Mouse (Mus musculus) myocyte (in vitro differentiated cells): ENCODE results near the gene Olfr1293-ps.

Source experiments
- MAX ChIP-seq: IDR thresholded peaks from one replicate; pipeline ENCODE4 v1.6.1; 2011; ENCODE audit warnings: low read depth, mild to moderate bottlenecking, control low read depth
- MYOD1 ChIP-seq, 3 experiments: IDR thresholded peaks; one replicate each; pipeline ENCODE4 v1.6.1; 2011; ENCODE audit warnings: control low read depth in 2 of 3, low read depth in 2 of 3, mild to moderate bottlenecking in 2 of 3, moderate library complexity in 1 of 3; ENCODE audit not compliant: insufficient read length in 2 of 3, control insufficient read depth in 1 of 3
- MYOG ChIP-seq, 3 experiments: IDR thresholded peaks; one replicate each; pipeline ENCODE4 v1.6.1; 2011; ENCODE audit warnings: control low read depth in 2 of 3, low read depth in 2 of 3, mild to moderate bottlenecking in 2 of 3; ENCODE audit not compliant: insufficient read length in 2 of 3, control insufficient read depth in 1 of 3, insufficient read depth in 1 of 3
- POLR2A ChIP-seq: IDR thresholded peaks from one replicate; pipeline ENCODE4 v1.6.1; 2011; ENCODE audit warnings: low read depth, mild to moderate bottlenecking, control low read depth, moderate library complexity; ENCODE audit not compliant: insufficient read length
- TCF12 ChIP-seq: IDR thresholded peaks from one replicate; pipeline ENCODE4 v1.6.1; 2011; ENCODE audit warnings: mild to moderate bottlenecking, control low read depth; ENCODE audit not compliant: poor library complexity, insufficient read depth, severe bottlenecking
- USF1 ChIP-seq: IDR thresholded peaks from one replicate; pipeline ENCODE4 v1.6.1; 2011; ENCODE audit warnings: low read depth, mild to moderate bottlenecking, control low read depth, moderate library complexity

- TF ChIP-seq POLR2A: no peak
- no peak for TF ChIP-seq MAX
- TF ChIP-seq MYOG (IDR thresholded peaks at IDR 0.05; ENCODE audit: control insufficient read depth in 1 of 3, insufficient read depth in 1 of 3, insufficient read length in 2 of 3, low read depth in 2 of 3): no peak
- TF ChIP-seq TCF12: no peak
- no peak for TF ChIP-seq USF1
- TF ChIP-seq MYOD1 (IDR thresholded peaks at IDR 0.05; ENCODE audit: control insufficient read depth in 1 of 3, insufficient read length in 2 of 3, low read depth in 2 of 3): no peak
These were observed 31.3 kb upstream of the Olfr1293-ps start, which contains the start of gene Olfr1290 for GRCm38 (mm10) chr2:111493729-111494128.
